Mouse (Mus musculus): Measurements from ENCODE around the gene 5430419D17Rik.

- TF ChIP-seq MAFK (IDR thresholded peaks at IDR 0.05; ENCODE audit: insufficient replicate concordance, low read length) (no peak), MAX (IDR thresholded peaks at IDR 0.05; ENCODE audit: low read length) (no peak)
These were observed 48.9 kb downstream of the 5430419D17Rik start for GRCm38 (mm10) chr7:131223086-131223485.
